Mouse (Mus musculus): ENCODE results near the gene Ntrk1. TPM values are rescaled to one million over a fixed set of nuclear protein-coding genes. Genes with fewer than 3 reads are reported as not detected.

Gene Ntrk1
- total RNA-seq, 1 experiment from 2014 or later, result not detected

- ATAC-seq (replicated peaks; ENCODE audit: insufficient number of reproducible peaks, low FRiP score, low TSS enrichment, poor library complexity, severe bottlenecking), result no peak
Observed at GRCm38 (mm10) chr3:87728696-87729095, 66.3 kb downstream of the Ntrk1 start.

Other genes with a start within 250 kb of the Ntrk1 start
- gene Arhgef11, start 177.6 kb downstream of the Ntrk1 start, total RNA-seq (2017), result 13.0 to 19.2 TPM (median 17.0 TPM) in 3 replicates
- gene Lrrc71, start 46.5 kb downstream of the Ntrk1 start, total RNA-seq (2017), result 0.39 to 1.2 TPM (median 0.53 TPM) in 3 replicates
- gene Insrr, start 1.8 kb upstream of the Ntrk1 start, total RNA-seq (2017), result 0.21 to 0.49 TPM in 2 of 3 replicates, not detected in the other
- 6.5 to 33.3 TPM (median 10.7 TPM) in 3 replicates for gene Pear1, start 29.1 kb upstream of the Ntrk1 start, total RNA-seq (2017)
- gene Sh2d2a, start 51.6 kb upstream of the Ntrk1 start, total RNA-seq (2017), result 64.0 to 201 TPM (median 71.7 TPM) in 3 replicates
- gene Prcc, start 90.4 kb upstream of the Ntrk1 start, total RNA-seq (2017), result 18.4 to 35.5 TPM (median 22.3 TPM) in 3 replicates
- gene Hdgf, start 111.2 kb upstream of the Ntrk1 start, total RNA-seq (2017), result 64.5 to 128 TPM (median 77.2 TPM) in 3 replicates
- gene Mrpl24, start 124.3 kb upstream of the Ntrk1 start, total RNA-seq (2017), result 149 to 161 TPM (median 154 TPM) in 3 replicates
- gene Isg20l2, start 135.2 kb upstream of the Ntrk1 start, total RNA-seq (2017), result 33.3 to 49.0 TPM (median 35.4 TPM) in 3 replicates
- gene Rrnad1, start 135.6 kb upstream of the Ntrk1 start, total RNA-seq (2017), result 12.9 to 20.5 TPM (median 16.9 TPM) in 3 replicates
- not detected in 3 replicates for gene Crabp2, start 153.5 kb upstream of the Ntrk1 start, total RNA-seq (2017)
- 0.58 to 2.0 TPM (median 1.6 TPM) in 3 replicates for gene Nes, start 175.9 kb upstream of the Ntrk1 start, total RNA-seq (2017)
- not detected in 3 replicates for gene Bcan, start 205.1 kb upstream of the Ntrk1 start, total RNA-seq (2017)
- not detected in 3 replicates for gene Hapln2, start 232.4 kb upstream of the Ntrk1 start, total RNA-seq (2017)
- gene Gpatch4, start 247.9 kb upstream of the Ntrk1 start, total RNA-seq (2017), result 3.8 to 10.5 TPM (median 4.8 TPM) in 3 replicates